Mouse (Mus musculus) heart, embryonic 11.5 days (tissue): ENCODE measurements around the gene Defb22. TPM values are rescaled to one million over a fixed set of nuclear protein-coding genes. Genes with fewer than 3 reads are reported as not detected.

ENCODE experiments used
- polyA plus RNA-seq: library from polyadenylated mRNA; unstranded; fragments of >200 nt; fragmentation: Nextera tagmentation; extraction: Ambion mirVana; gene quantifications from 2 replicates; pipeline ENCODE4 v1.2.1, GENCODE M21; 2014

Defb22 gene
- polyA plus RNA-seq, 1 experiment from 2014 or later: not detected

Other genes starting within 250 kb of the Defb22 start
- gene Tbc1d20, start 196.3 kb downstream of the Defb22 start, polyA plus RNA-seq: 25.1 and 25.7 TPM in 2 replicates
- 62.6 and 64.5 TPM in 2 replicates for gene Rbck1, start 157.5 kb downstream of the Defb22 start, polyA plus RNA-seq
- gene Trib3, start 146.1 kb downstream of the Defb22 start, polyA plus RNA-seq: 3.4 and 3.6 TPM in 2 replicates
- 3.8 and 5.5 TPM in 2 replicates for gene Nrsn2, start 113.5 kb downstream of the Defb22 start, polyA plus RNA-seq
- 12.9 and 13.9 TPM in 2 replicates for gene Sox12, start 92.1 kb downstream of the Defb22 start, polyA plus RNA-seq
- gene Zcchc3, start 75.1 kb downstream of the Defb22 start, polyA plus RNA-seq: 50.9 and 55.4 TPM in 2 replicates
- 1.4 and 1.5 TPM in 2 replicates for gene 6820408C15Rik, start 74.6 kb downstream of the Defb22 start, polyA plus RNA-seq
- not detected in 2 replicates for gene Defb23, start 25.5 kb downstream of the Defb22 start, polyA plus RNA-seq
- not detected in 2 replicates for gene Defb20, start 13.1 kb downstream of the Defb22 start, polyA plus RNA-seq
- gene Defb26, start 21.6 kb upstream of the Defb22 start, polyA plus RNA-seq: not detected in 2 replicates
- gene Defb28, start 28.1 kb upstream of the Defb22 start, polyA plus RNA-seq: not detected in 2 replicates
- gene Defb29, start 50.0 kb upstream of the Defb22 start, polyA plus RNA-seq: not detected in 2 replicates
- not detected in 2 replicates for gene Gm17416, start 79.2 kb upstream of the Defb22 start, polyA plus RNA-seq
- not detected in 2 replicates for gene Defb21, start 82.6 kb upstream of the Defb22 start, polyA plus RNA-seq
- gene Defb19, start 90.2 kb upstream of the Defb22 start, polyA plus RNA-seq: 1.5 TPM in 1 of 2 replicates, not detected in the other
- not detected in 2 replicates for gene Defb45, start 109.3 kb upstream of the Defb22 start, polyA plus RNA-seq
- not detected in 2 replicates for gene Defb36, start 114.2 kb upstream of the Defb22 start, polyA plus RNA-seq
- gene Defb25, start 132.9 kb upstream of the Defb22 start, polyA plus RNA-seq: 1.2 and 1.4 TPM in 2 replicates
- 5.8 and 6.1 TPM in 2 replicates for gene Rem1, start 136.8 kb upstream of the Defb22 start, polyA plus RNA-seq
- 92.3 and 92.8 TPM in 2 replicates for gene H13, start 179.3 kb upstream of the Defb22 start, polyA plus RNA-seq
- gene Mcts2, start 196.9 kb upstream of the Defb22 start, polyA plus RNA-seq: 22.2 and 29.2 TPM in 2 replicates
- gene Id1, start 246.1 kb upstream of the Defb22 start, polyA plus RNA-seq: 95.3 and 98.1 TPM in 2 replicates